Mouse (Mus musculus) neutrophil, adult 59 days (primary cell): ENCODE results near the gene Gm5565. TPM values are rescaled to one million over a fixed set of nuclear protein-coding genes. Genes with fewer than 3 reads are reported as not detected.

Source experiments
- total RNA-seq, 2 experiments: library from RNA; stranded (reverse); gene quantifications; 1 replicate in 1 of 2; 2 replicates in 1 of 2; pipeline ENCODE4 v1.2.4; 2023

Gene Gm5565
- not detected for total RNA-seq

DNA sequence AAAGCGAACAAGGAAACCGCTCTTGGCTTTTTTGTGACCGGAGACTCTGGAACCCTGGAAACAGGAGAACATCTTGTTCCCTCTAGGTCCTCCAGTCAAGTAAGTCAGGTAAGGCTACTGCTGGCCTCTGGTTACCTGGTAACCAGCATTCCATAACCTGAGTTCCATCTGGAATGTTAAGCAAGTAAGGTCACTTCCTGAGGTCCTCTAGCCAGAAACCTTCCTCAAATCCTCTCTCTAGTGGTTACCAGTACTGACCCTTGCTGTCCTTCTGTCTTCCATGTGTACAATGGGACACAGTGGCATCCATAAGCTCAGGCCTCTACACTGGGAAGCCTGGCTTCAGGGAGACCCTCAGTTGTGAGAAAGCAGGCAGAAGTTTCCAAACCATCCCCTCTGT is at the start of gene Gm5565:
Gene Gm5565, minus strand, starts transcription at position 101 of the 400 bp plus-strand sequence.

DNA sequence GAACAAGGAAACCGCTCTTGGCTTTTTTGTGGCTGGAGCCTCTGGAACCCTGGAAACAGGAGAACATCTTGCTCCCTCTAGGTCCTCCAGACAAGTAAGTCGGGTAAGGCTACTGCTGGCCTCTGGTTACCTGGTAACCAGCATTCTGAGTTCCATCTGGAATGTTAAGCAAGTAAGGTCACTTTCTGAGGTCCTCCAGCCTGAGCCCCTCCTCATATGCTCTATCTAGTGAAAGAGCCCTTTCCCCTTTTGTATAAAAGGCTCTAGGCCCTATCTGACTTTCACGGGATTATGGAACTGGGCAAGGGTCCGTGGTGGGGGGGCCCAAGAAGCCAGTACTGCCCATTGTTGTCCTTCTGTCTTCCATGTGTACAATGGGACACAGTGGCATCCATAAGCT is 24.9 kb upstream of the Gm5565 start, which contains the start of gene 1700001J03Rik:
Gene 1700001J03Rik, minus strand, starts transcription at position 101 of the 400 bp plus-strand sequence.

GRCm38 (mm10) chr5:146170621-146171020 is 10.3 kb upstream of the Gm5565 start, which contains the start of gene Gm6309:
TSS of gene Gm6309 (minus strand) at chr5:146170721.

Other genes starting within 250 kb of the Gm5565 start
- gene Cyp3a25, start 150.9 kb downstream of the Gm5565 start, total RNA-seq: not detected
- gene Cyp3a59, start 81.3 kb downstream of the Gm5565 start, total RNA-seq: not detected
- gene Gm6309, start 10.2 kb upstream of the Gm5565 start, total RNA-seq: not detected
- 1 to 10 TPM; 1.3 to 1.7 TPM for gene 1700001J03Rik, start 24.8 kb upstream of the Gm5565 start, total RNA-seq
- gene Rnf6, start 61.0 kb upstream of the Gm5565 start, total RNA-seq: 10 to 100 TPM; 35.6 to 37.3 TPM
- gene Cdk8, start 70.7 kb upstream of the Gm5565 start, total RNA-seq: 10 to 100 TPM; 19.3 to 23.7 TPM
- not detected for gene Wasf3, start 224.4 kb upstream of the Gm5565 start, total RNA-seq